Mouse (Mus musculus) MEL (cell line): Measurements from ENCODE around the gene Lsp1. TPM values are rescaled to one million over a fixed set of nuclear protein-coding genes. Genes with fewer than 3 reads are reported as not detected.

ENCODE experiments used
- DNase-seq: peaks from one replicate; pipeline ENCODE4 v3.0.0; 2011; ENCODE audit warnings: low read depth, low spot score
- H3K27ac ChIP-seq: 2 replicates; pipeline ENCODE4 v1.5.1; 2012; ENCODE audit warnings: low read depth, mild to moderate bottlenecking, control low read depth, low read length, moderate library complexity; ENCODE audit not compliant: control insufficient read depth
- H3K27me3 ChIP-seq, 2 experiments: fragments of 150-350 bp in 1 of 2; sonication (generic) in 1 of 2; 2 replicates each; pipeline ENCODE4 v1.6.1; 2012; ENCODE audit warnings: low read length in 2 of 2, mild to moderate bottlenecking in 2 of 2, improper control_type of control experiment in 1 of 2, moderate library complexity in 1 of 2; ENCODE audit not compliant: insufficient read depth in 2 of 2, control insufficient read depth in 1 of 2
- H3K36me3 ChIP-seq, 2 experiments: 2 replicates each; pipeline ENCODE4 v1.6.1; 2012 to 2014; ENCODE audit warnings: low read length in 2 of 2, improper control_type of control experiment in 1 of 2, inconsistent platforms in 1 of 2, mild to moderate bottlenecking in 1 of 2; ENCODE audit not compliant: insufficient read depth in 2 of 2, control insufficient read depth in 1 of 2
- H3K4me1 ChIP-seq, 2 experiments: fragments of 150-350 bp in 1 of 2; sonication (generic) in 1 of 2; 2 replicates each; pipeline ENCODE4 v1.6.1; 2012; ENCODE audit warnings: low read length in 2 of 2, improper control_type of control experiment in 1 of 2, mild to moderate bottlenecking in 1 of 2; ENCODE audit not compliant: insufficient read depth in 2 of 2, control insufficient read depth in 1 of 2
- H3K4me3 ChIP-seq, 2 experiments: fragments of 150-350 bp in 1 of 2; sonication (generic) in 1 of 2; 2 replicates each; pipeline ENCODE4 v1.5.1; 2012; ENCODE audit warnings: low read depth in 2 of 2, low read length in 2 of 2, mild to moderate bottlenecking in 2 of 2, moderate library complexity in 2 of 2, control low read depth in 1 of 2, improper control_type of control experiment in 1 of 2; ENCODE audit not compliant: control insufficient read depth in 1 of 2, insufficient read depth in 1 of 2
- H3K79me2 ChIP-seq: 2 replicates; pipeline ENCODE4 v1.6.1; 2012; ENCODE audit warnings: mild to moderate bottlenecking, low read length, moderate library complexity; ENCODE audit not compliant: control insufficient read depth, poor library complexity, insufficient read depth
- H3K9ac ChIP-seq: 2 replicates; pipeline ENCODE4 v1.6.1; 2012; ENCODE audit warnings: low read depth, mild to moderate bottlenecking, control low read depth, low read length, moderate library complexity; ENCODE audit not compliant: control insufficient read depth, poor library complexity, severe bottlenecking
- H3K9me3 ChIP-seq: fragments of 150-350 bp; sonication (generic); replicated peaks from 2 replicates; pipeline ENCODE4 v1.6.1; 2012; ENCODE audit warnings: mild to moderate bottlenecking, low read length, improper control_type of control experiment, moderate library complexity; ENCODE audit not compliant: insufficient read depth
- BHLHE40 ChIP-seq: IDR thresholded peaks from 2 replicates; pipeline ENCODE4 v1.6.1; 2012; ENCODE audit warnings: low read depth, mild to moderate bottlenecking, inconsistent platforms, low read length, improper control_type of control experiment, borderline replicate concordance
- CHD1 ChIP-seq: IDR thresholded peaks from 2 replicates; pipeline ENCODE4 v1.6.1; 2012; ENCODE audit warnings: low read depth, mild to moderate bottlenecking, inconsistent platforms, low read length, improper control_type of control experiment
- CHD2 ChIP-seq: IDR thresholded peaks from 2 replicates; pipeline ENCODE4 v1.6.1; 2011; ENCODE audit warnings: low read length, improper control_type of control experiment
- CTCF ChIP-seq, 3 experiments: IDR thresholded peaks in 2 of 3; conservative IDR thresholded peaks in 1 of 3; 2 replicates each; pipeline ENCODE4 v1.5.1; 2011 to 2012; ENCODE audit warnings: low read length in 3 of 3, low read depth in 2 of 3, mild to moderate bottlenecking in 2 of 3, improper control_type of control experiment in 1 of 3, inconsistent platforms in 1 of 3, mixed read lengths in 1 of 3, moderate library complexity in 1 of 3; ENCODE audit not compliant: control insufficient read depth in 1 of 3, insufficient read depth in 1 of 3, poor library complexity in 1 of 3, severe bottlenecking in 1 of 3
- E2F4 ChIP-seq: IDR thresholded peaks from 2 replicates; pipeline ENCODE4 v1.6.1; 2011; ENCODE audit warnings: low read depth, low read length, improper control_type of control experiment, borderline replicate concordance
- ELF1 ChIP-seq: IDR thresholded peaks from 2 replicates; pipeline ENCODE4 v1.6.1; 2014; ENCODE audit warnings: low read depth, mild to moderate bottlenecking, inconsistent platforms, low read length, improper control_type of control experiment, moderate library complexity
- GABPA ChIP-seq: IDR thresholded peaks from 2 replicates; pipeline ENCODE4 v1.6.1; 2012; ENCODE audit warnings: low read depth, mild to moderate bottlenecking, inconsistent platforms, low read length, improper control_type of control experiment, moderate library complexity
- GATA1 ChIP-seq: IDR thresholded peaks from 2 replicates; pipeline ENCODE4 v1.6.1; 2011; ENCODE audit warnings: low read depth, low read length, improper control_type of control experiment
- KAT2A ChIP-seq: conservative IDR thresholded peaks from 2 replicates; pipeline ENCODE4 v1.6.1; 2012; ENCODE audit warnings: low read depth, low read length, improper control_type of control experiment, inconsistent platforms
- MAFK ChIP-seq: IDR thresholded peaks from 2 replicates; pipeline ENCODE4 v1.6.1; 2011; ENCODE audit warnings: low read depth, mild to moderate bottlenecking, low read length, improper control_type of control experiment, borderline replicate concordance
- MEF2A ChIP-seq: IDR thresholded peaks from 2 replicates; pipeline ENCODE4 v1.6.1; 2014; ENCODE audit warnings: low read depth, mild to moderate bottlenecking, inconsistent platforms, low read length, improper control_type of control experiment; ENCODE audit not compliant: poor library complexity, insufficient replicate concordance, severe bottlenecking; ENCODE audit errors: extremely low read depth
- MXI1 ChIP-seq: IDR thresholded peaks from 2 replicates; pipeline ENCODE4 v1.6.1; 2011; ENCODE audit warnings: mild to moderate bottlenecking, low read depth, low read length, improper control_type of control experiment
- MYB ChIP-seq: IDR thresholded peaks from 2 replicates; pipeline ENCODE4 v1.6.1; 2011; ENCODE audit warnings: mild to moderate bottlenecking, low read depth, low read length, improper control_type of control experiment
- NELFE ChIP-seq: IDR thresholded peaks from 2 replicates; pipeline ENCODE4 v1.6.1; 2011; ENCODE audit warnings: low read depth, low read length, improper control_type of control experiment
- RAD21 ChIP-seq: IDR thresholded peaks from 2 replicates; pipeline ENCODE4 v1.6.1; 2011; ENCODE audit warnings: mild to moderate bottlenecking, low read depth, low read length, improper control_type of control experiment
- SIN3A ChIP-seq: IDR thresholded peaks from 2 replicates; pipeline ENCODE4 v1.6.1; 2012; ENCODE audit warnings: low read length, improper control_type of control experiment, inconsistent platforms
- TAL1 ChIP-seq: IDR thresholded peaks from 2 replicates; pipeline ENCODE4 v1.6.1; 2012; ENCODE audit warnings: mild to moderate bottlenecking, inconsistent platforms, low read length, moderate library complexity, mixed read lengths
- UBTF ChIP-seq: IDR thresholded peaks from 2 replicates; pipeline ENCODE4 v1.6.1; 2012; ENCODE audit warnings: low read depth, mild to moderate bottlenecking, inconsistent platforms, low read length, improper control_type of control experiment, moderate library complexity, borderline replicate concordance; ENCODE audit not compliant: insufficient read depth
- USF1 ChIP-seq: IDR thresholded peaks from 2 replicates; pipeline ENCODE4 v1.6.1; 2014; ENCODE audit warnings: low read depth, mild to moderate bottlenecking, inconsistent platforms, low read length, improper control_type of control experiment, moderate library complexity
- USF2 ChIP-seq, 2 experiments: IDR thresholded peaks; 2 replicates each; pipeline ENCODE4 v1.6.1; 2011 to 2012; ENCODE audit warnings: improper control_type of control experiment in 2 of 2, low read length in 2 of 2, borderline replicate concordance in 1 of 2, inconsistent platforms in 1 of 2, low read depth in 1 of 2, mild to moderate bottlenecking in 1 of 2; ENCODE audit not compliant: insufficient read depth in 1 of 2
- ZC3H11A ChIP-seq: IDR thresholded peaks from 2 replicates; pipeline ENCODE4 v1.6.1; 2012; ENCODE audit warnings: low read depth, mild to moderate bottlenecking, inconsistent platforms, low read length, improper control_type of control experiment
- ZKSCAN1 ChIP-seq: IDR thresholded peaks from 2 replicates; pipeline ENCODE4 v1.6.1; 2012; ENCODE audit warnings: low read depth, mild to moderate bottlenecking, inconsistent platforms, low read length, improper control_type of control experiment, moderate library complexity
- ZMIZ1 ChIP-seq: IDR thresholded peaks from 2 replicates; pipeline ENCODE4 v1.6.1; 2012; ENCODE audit warnings: low read depth, mild to moderate bottlenecking, inconsistent platforms, low read length, improper control_type of control experiment, moderate library complexity
- ZNF384 ChIP-seq: IDR thresholded peaks from 2 replicates; pipeline ENCODE4 v1.6.1; 2012; ENCODE audit warnings: low read depth, mild to moderate bottlenecking, inconsistent platforms, low read length, improper control_type of control experiment
- polyA plus RNA-seq, 2 experiments: library from polyadenylated mRNA; stranded (reverse) in 1 of 2; unstranded in 1 of 2; fragments of >175 nt in 1 of 2; fragments of >200 nt in 1 of 2; gene quantifications; 2 replicates each; pipeline versions ENCODE4 v1.2.1 to v1.2.4; 2012; ENCODE audit warnings: low replicate concordance in 2 of 2, low read depth in 1 of 2; ENCODE audit not compliant: insufficient read length in 2 of 2, insufficient read depth in 1 of 2, missing spikeins in 1 of 2
- total RNA-seq: library from RNA; depleted of rRNA; stranded (reverse); fragments of 300-350 nt; gene quantifications from 2 replicates; pipeline ENCODE4 v1.2.3, GENCODE M21; 2012

Gene Lsp1
- total and polyA plus RNA-seq, 3 experiments: not detected

- H3K79me2 ChIP-seq: no peaks in the 10 kb centered on the region
- no peak overlapping the region for H3K9ac ChIP-seq
- no peak for DNase-seq
- H3K4me3 ChIP-seq: no peak overlapping the region
- H3K36me3 ChIP-seq: no peaks in the 10 kb centered on the region
- peaks cover 0 to 5% of the 10 kb centered on the region in 2 experiments; a peak in 2 of 4 replicates for H3K27me3 ChIP-seq
- no peak overlapping the region for H3K27ac ChIP-seq
- H3K9me3 ChIP-seq: no peaks in the 10 kb centered on the region
- H3K4me1 ChIP-seq: no peaks in the 10 kb centered on the region
- TF ChIP-seq CTCF (IDR thresholded peaks at IDR 0.05 in 2 of 3, conservative IDR thresholded peaks at IDR 0.05 in 1 of 3; ENCODE audit: control insufficient read depth in 1 of 3, insufficient read depth in 1 of 3, low read depth in 2 of 3, low read length in 3 of 3, poor library complexity in 1 of 3, severe bottlenecking in 1 of 3) (no peak), USF2 (IDR thresholded peaks at IDR 0.05; ENCODE audit: borderline replicate concordance in 1 of 2, insufficient read depth in 1 of 2, low read depth in 1 of 2, low read length in 2 of 2) (no peak), USF1 (no peak), TAL1 (no peak), MXI1 (no peak), UBTF (no peak), E2F4 (no peak), GATA1 (no peak), CHD1 (no peak), ELF1 (no peak), RAD21 (no peak), SIN3A (no peak), KAT2A (no peak), CHD2 (no peak)
These were observed 10.8 kb downstream of the Lsp1 start for GRCm38 (mm10) chr7:142471414-142471861.

- DNase-seq: no peak
- Histone ChIP-seq H3K36me3 (no peaks in the 10 kb centered on the region), H3K4me1 (no peaks in the 10 kb centered on the region), H3K4me3 (no peak overlapping the region), H3K27ac (no peak overlapping the region), H3K9me3 (no peaks in the 10 kb centered on the region), H3K9ac (no peak overlapping the region), H3K27me3 (peaks cover 0 to 5% of the 10 kb centered on the region in 2 experiments; a peak in 2 of 4 replicates), H3K79me2 (no peaks in the 10 kb centered on the region)
- TF ChIP-seq GABPA: no peak
- TF ChIP-seq ZC3H11A: no peak
- TF ChIP-seq MYB: no peak
- TF ChIP-seq CTCF (IDR thresholded peaks at IDR 0.05 in 2 of 3, conservative IDR thresholded peaks at IDR 0.05 in 1 of 3; ENCODE audit: control insufficient read depth in 1 of 3, insufficient read depth in 1 of 3, low read depth in 2 of 3, low read length in 3 of 3, poor library complexity in 1 of 3, severe bottlenecking in 1 of 3): no peak
- TF ChIP-seq CHD2: no peak
- no peak for TF ChIP-seq RAD21
- no peak for TF ChIP-seq E2F4
- TF ChIP-seq KAT2A: no peak
- no peak for TF ChIP-seq ZKSCAN1
- no peak for TF ChIP-seq SIN3A
- no peak for TF ChIP-seq ZMIZ1
- TF ChIP-seq MEF2A: no peak
- no peak for TF ChIP-seq USF1
- TF ChIP-seq NELFE: no peak
- TF ChIP-seq BHLHE40: no peak
- TF ChIP-seq UBTF: no peak
- TF ChIP-seq MAFK: no peak
- no peak for TF ChIP-seq USF2 (IDR thresholded peaks at IDR 0.05; ENCODE audit: borderline replicate concordance in 1 of 2, insufficient read depth in 1 of 2, low read depth in 1 of 2, low read length in 2 of 2)
- TF ChIP-seq ZNF384: no peak
These were observed 11.4 kb downstream of the Lsp1 start for GRCm38 (mm10) chr7:142471884-142472570.
